Mouse (Mus musculus): Measurements from ENCODE around the gene Mdk.

DNA sequence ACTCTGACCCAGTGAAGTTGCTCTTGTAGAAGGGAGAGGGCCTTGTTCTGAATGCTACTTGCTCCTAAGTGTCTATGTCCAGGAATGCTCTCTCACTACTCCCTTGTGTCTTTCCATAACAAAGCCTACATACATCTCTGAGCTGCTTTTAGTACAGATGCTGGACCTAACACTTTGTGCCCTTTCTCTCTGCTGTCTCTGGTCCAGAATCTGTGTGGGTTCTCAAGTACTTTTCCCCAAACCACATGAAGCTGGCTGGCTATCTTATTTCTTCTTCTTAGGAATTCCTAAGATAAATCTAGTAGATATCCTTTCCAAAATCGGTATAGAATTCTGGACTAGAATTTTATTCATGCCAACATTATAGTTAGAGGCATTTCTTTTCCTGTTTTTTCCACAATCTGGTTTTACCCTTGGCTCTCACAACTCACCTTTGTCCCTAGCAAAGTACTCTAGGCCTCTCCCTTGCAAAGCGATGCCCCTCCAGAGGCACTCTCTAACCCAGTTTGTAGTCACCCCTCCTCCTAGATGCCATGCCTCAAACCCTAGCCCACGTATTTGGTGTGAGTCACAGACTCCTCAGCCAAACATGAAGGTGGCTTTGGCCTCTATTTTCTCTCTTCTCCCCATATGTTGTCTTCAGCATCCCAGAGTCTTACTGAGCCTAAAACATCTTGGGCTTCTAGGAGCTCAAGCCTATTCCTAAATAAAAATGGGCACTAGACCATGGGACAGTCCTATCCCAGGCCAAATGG, 28.7 kb downstream of the Mdk start:
- TF ChIP-seq CTCF (IDR thresholded peaks at IDR 0.05; ENCODE audit: borderline replicate concordance, insufficient read depth, low read depth, low read length) (no peak), POLR2A (IDR thresholded peaks at IDR 0.05; ENCODE audit: borderline replicate concordance, insufficient read depth, low read length) (no peak)
